10 mouse cellular contexts compared by ENCODE assay signal in the genomic region with DNA sequence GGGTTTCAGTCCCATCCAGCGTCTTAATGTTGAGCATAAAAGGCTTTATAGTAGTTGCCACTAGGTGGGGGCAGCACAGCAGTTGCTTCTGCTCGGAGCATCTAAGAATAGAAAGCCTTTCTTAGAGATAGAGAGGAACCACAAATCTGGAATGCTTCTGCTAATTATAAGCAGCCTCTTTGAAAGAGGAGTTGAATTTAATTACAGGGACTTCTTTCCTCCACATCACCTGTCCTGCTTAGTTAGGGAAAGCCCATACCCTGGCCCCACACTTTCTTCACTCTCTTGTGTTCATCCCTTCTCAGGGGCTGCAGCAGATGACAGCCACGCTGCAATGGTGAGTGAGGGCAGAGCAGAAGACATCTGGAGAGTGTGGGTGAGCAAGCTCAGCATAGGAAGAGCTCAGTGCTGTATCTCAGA. TPM values are rescaled to one million over a fixed set of nuclear protein-coding genes. Genes with fewer than 3 reads are reported as not detected.
A peak's percentile ranks its signal among the peaks of the same experiment; 100 is the strongest.
DNase-seq lines count a peak whose midpoint lies in the region; ATAC-seq and TF ChIP-seq lines count a peak whose summit lies in the region.
"Had no signal": no experiment of that assay in that cellular context is flagged by ENCODE, and none has a peak within 500 bp of the region (broad histone marks: within the 10 kb centered on the region; RNA-seq: fewer than 3 reads in every experiment).

No protein-coding gene starts in this region.

- WGBS in forebrain, embryonic 12.5 days = 15% methylated on average over 3 of the region's 3 CpGs
- 19% methylated on average over 3 of the region's 3 CpGs for WGBS in forebrain, embryonic 10.5 days
- 17% methylated on average over 3 of the region's 3 CpGs for WGBS in forebrain, embryonic 15.5 days

- no peak overlapping the region for H3K4me2 ChIP-seq in forebrain, embryonic 12.5 days
- H3K4me2 ChIP-seq in forebrain, embryonic 15.5 days (replicated peaks) = no peak overlapping the region
- H3K4me2 ChIP-seq: embryonic facial prominence, embryonic 15.5 days; liver, embryonic 15.5 days had no signal

- H3K9me3 ChIP-seq in forebrain, embryonic 12.5 days = no peaks in the 10 kb centered on the region
- no peaks in the 10 kb centered on the region for H3K9me3 ChIP-seq in forebrain, embryonic 10.5 days
- H3K9me3 ChIP-seq in forebrain, embryonic 15.5 days = no peaks in the 10 kb centered on the region
- H3K9me3 ChIP-seq: embryonic facial prominence, embryonic 15.5 days; liver, embryonic 15.5 days had no signal

- H3K27ac ChIP-seq in forebrain, embryonic 12.5 days = no peak overlapping the region
- H3K27ac ChIP-seq in forebrain, embryonic 10.5 days = no peak overlapping the region
- H3K27ac ChIP-seq in forebrain, embryonic 15.5 days (replicated peaks) = peak overlapping the region; percentile 71
- peak overlapping the region; percentile 83 for H3K27ac ChIP-seq in left cerebral cortex, adult 2 months
- H3K27ac ChIP-seq: embryonic facial prominence, embryonic 15.5 days; liver, embryonic 15.5 days had no signal

- peaks cover 2% of the 10 kb centered on the region; the same call in 1 of the 2 replicates for H3K27me3 ChIP-seq in forebrain, embryonic 12.5 days
- H3K27me3 ChIP-seq in forebrain, embryonic 10.5 days (ENCODE audit: poor library complexity, severe bottlenecking) = peaks cover 5% of the 10 kb centered on the region; the same call in 1 of the 2 replicates
- no peaks in the 10 kb centered on the region for H3K27me3 ChIP-seq in forebrain, embryonic 15.5 days
- H3K27me3 ChIP-seq: embryonic facial prominence, embryonic 15.5 days; liver, embryonic 15.5 days had no signal

- no peak for DNase-seq in forebrain, embryonic 10.5 days (ENCODE audit: extremely low spot score, low spot score)
- peak; percentile 11 for DNase-seq in 416B (ENCODE audit: low read depth)
- DNase-seq in left cerebral cortex, adult 2 months (ENCODE audit: extremely low spot score in 1 of 2, low spot score in 2 of 2) = peak; percentile 36
- DNase-seq in right cerebral cortex, postnatal 10 days (ENCODE audit: low spot score in 2 of 2) = peak; percentile 73 to 76
- DNase-seq in gastrocnemius, postnatal 25 days = no peak

- ATAC-seq in forebrain, embryonic 12.5 days (ENCODE audit: low FRiP score) = peak; percentile 67; the same call in 1 of the 2 replicates
- ATAC-seq in forebrain, embryonic 15.5 days (replicated peaks) = peak; percentile 84
- ATAC-seq in megakaryocyte progenitor cell, adult 5-6 weeks (replicated peaks; ENCODE audit: poor library complexity) = no peak

- peak; percentile 77 for TF ChIP-seq CTCF in left cerebral cortex, adult 2 months (IDR thresholded peaks at IDR 0.05)

- no peak overlapping the region for H3K4me3 ChIP-seq in forebrain, embryonic 12.5 days (replicated peaks)
- H3K4me3 ChIP-seq in forebrain, embryonic 10.5 days = no peak overlapping the region
- no peak overlapping the region for H3K4me3 ChIP-seq in forebrain, embryonic 15.5 days
- no peak overlapping the region for H3K4me3 ChIP-seq in left cerebral cortex, adult 2 months
- H3K4me3 ChIP-seq: embryonic facial prominence, embryonic 15.5 days; liver, embryonic 15.5 days had no signal

- intact Hi-C loops in left cerebral cortex, adult 2 months (cut with DNase I) = loop anchor here (2.0 to 5.0 kb wide), 3 partner anchors 59 to 349 kb away; no protein-coding TSS in a partner anchor

- H3K4me1 ChIP-seq in forebrain, embryonic 12.5 days = peaks cover 4% of the 10 kb centered on the region; the same call in 1 of the 2 replicates
- H3K4me1 ChIP-seq in forebrain, embryonic 10.5 days = 0 out of 2 replicates have a peak, but pooled peaks cover 3% of the 10 kb centered on the region
- H3K4me1 ChIP-seq in forebrain, embryonic 15.5 days = peaks cover 4% of the 10 kb centered on the region
- H3K4me1 ChIP-seq: liver, embryonic 15.5 days had no signal

- H3K36me3 ChIP-seq in forebrain, embryonic 12.5 days (replicated peaks) = no peaks in the 10 kb centered on the region
- no peaks in the 10 kb centered on the region for H3K36me3 ChIP-seq in forebrain, embryonic 10.5 days (replicated peaks)
- no peaks in the 10 kb centered on the region for H3K36me3 ChIP-seq in forebrain, embryonic 15.5 days
- H3K36me3 ChIP-seq: embryonic facial prominence, embryonic 15.5 days; liver, embryonic 15.5 days had no signal

- H3K9ac ChIP-seq in forebrain, embryonic 12.5 days = no peak overlapping the region
- no peak overlapping the region for H3K9ac ChIP-seq in forebrain, embryonic 15.5 days (replicated peaks)
- H3K9ac ChIP-seq: embryonic facial prominence, embryonic 15.5 days; liver, embryonic 15.5 days had no signal

RNA-seq across cellular contexts. Expression of a gene that starts 47.3 kb away (rescaled TPM):
- 0.18 and 0.23 TPM in 2 replicates for polyA plus RNA-seq in forebrain, embryonic 12.5 days (2016; fragmentation: Nextera tagmentation; extraction: Ambion mirVana)
- polyA plus RNA-seq in forebrain, embryonic 10.5 days (2016; fragmentation: Nextera tagmentation; extraction: Ambion mirVana) = 0.12 and 0.30 TPM in 2 replicates
- 0.06 and 0.23 TPM in 2 replicates for polyA plus RNA-seq in forebrain, embryonic 15.5 days (2015; fragmentation: Nextera tagmentation; extraction: Ambion mirVana)
- 1 to 10 TPM; 2.0 to 3.4 TPM for total RNA-seq in left cerebral cortex, adult 2 months (2021)
- 4.0 and 6.3 TPM in 2 replicates for total RNA-seq in megakaryocyte progenitor cell, adult 5-6 weeks (2015)
- 0.25 and 1.9 TPM in 2 replicates for total RNA-seq in megakaryocyte progenitor cell, adult 5-6 weeks (2017)
- under 1 TPM; 0.92 to 0.99 TPM for total RNA-seq in gastrocnemius, postnatal 25 days (2021)
- polyA plus RNA-seq: embryonic facial prominence, embryonic 15.5 days had no signal

Comparison
In these comparisons a context has a peak if more than half of its experiments do, and no peak if none do; other contexts are left out.
1. H3K27ac ChIP-seq: peak in forebrain, embryonic 15.5 days (single experiment) and left cerebral cortex, adult 2 months (single experiment); none in forebrain, embryonic 12.5 days (single experiment) and forebrain, embryonic 10.5 days (single experiment).
2. DNase-seq: peak in 416B (single experiment), left cerebral cortex, adult 2 months (2 of 2) and right cerebral cortex, postnatal 10 days (2 of 2); none in forebrain, embryonic 10.5 days (single experiment) and gastrocnemius, postnatal 25 days (single experiment).